Mouse (Mus musculus) spleen, adult 2 months (tissue): ENCODE data around the gene Mocs3.

Experiments
- CTCF ChIP-seq: fragments of 200-500 bp; IDR thresholded peaks from 2 replicates; pipeline ENCODE4 v1.5.1; 2011; ENCODE audit warnings: mild to moderate bottlenecking, inconsistent platforms; ENCODE audit not compliant: insufficient read depth, insufficient read length, insufficient replicate concordance; ENCODE audit errors: extremely low read depth
- POLR2A ChIP-seq: fragments of 200-500 bp; IDR thresholded peaks from 2 replicates; pipeline ENCODE4 v1.6.1; 2011; ENCODE audit warnings: low read depth, low read length, inconsistent platforms

DNA sequence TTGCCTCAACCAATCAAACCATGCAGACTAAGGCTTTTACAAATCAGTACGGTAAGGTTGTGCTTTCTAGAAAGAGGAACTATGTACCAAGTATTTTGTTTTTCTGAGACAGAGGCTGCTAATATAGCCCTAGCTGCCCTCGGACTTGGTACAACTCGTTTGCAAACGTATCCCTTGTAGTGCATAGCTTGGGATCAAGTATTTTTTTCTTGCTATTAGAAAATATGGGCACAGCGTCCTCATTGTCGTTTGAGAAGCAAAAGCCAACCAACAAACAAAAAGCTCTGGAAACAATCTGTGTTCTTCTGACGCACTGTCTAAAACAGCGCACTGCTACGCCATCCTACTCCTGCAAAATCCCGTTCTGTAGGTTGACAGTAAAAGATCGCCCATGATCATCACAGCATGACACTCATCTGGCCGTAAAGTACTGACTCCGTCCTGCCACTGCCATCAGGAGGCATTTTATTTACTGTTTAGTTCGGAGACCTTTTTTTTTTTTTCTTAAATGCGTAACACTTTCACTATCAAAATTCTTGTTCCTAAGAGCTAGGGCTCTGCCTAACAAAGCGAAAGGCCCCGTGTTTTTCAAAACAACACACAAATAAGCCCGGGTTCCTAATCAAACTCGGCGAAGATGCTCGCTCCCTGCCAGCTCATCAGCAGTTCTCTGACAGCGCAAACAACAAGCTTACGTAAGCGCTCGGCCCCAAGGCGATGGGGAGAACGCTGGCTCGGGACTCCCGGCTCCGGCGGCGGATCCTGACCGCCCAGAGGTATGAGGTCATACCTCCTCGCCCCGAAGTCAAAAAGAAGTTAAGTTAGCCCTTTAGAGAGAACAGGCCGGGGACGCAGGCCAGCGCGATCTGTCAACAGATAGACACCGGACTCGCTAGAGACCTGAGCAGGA, 1.1 kb upstream of the Mocs3 start:
- no peak for TF ChIP-seq CTCF
- no peak for TF ChIP-seq POLR2A
